Mouse (Mus musculus) midbrain, embryonic 11.5 days (tissue): ENCODE measurements at regions not wholly inside any gene's neighbourhood (a gene's known extent, or its start where the extent isn't known, plus 50 kb on each side); places are given as distances from the start of the nearest gene placed in this dataset.

ENCODE experiments used
- ATAC-seq: fragments of 200-750 bp; cut with Nextera tagmentation; 2 replicates; pipeline ENCODE4 v1.8.0; 2017; ENCODE audit warnings: moderate TSS enrichment, moderate library complexity; ENCODE audit not compliant: low FRiP score
- DNase-seq: peaks from one replicate; pipeline ENCODE4 v3.0.0; 2015; ENCODE audit warnings: low spot score; ENCODE audit errors: missing footprints
- H3K27ac ChIP-seq: fragments of 300-500 bp; sonication (generic); 2 replicates; pipeline ENCODE4 v1.5.1; 2014; ENCODE audit warnings: low read depth, low read length
- H3K27me3 ChIP-seq: fragments of 300-500 bp; sonication (generic); 2 replicates; pipeline ENCODE4 v1.6.1; 2014; ENCODE audit warnings: mild to moderate bottlenecking, low read length, moderate library complexity, mixed read lengths; ENCODE audit not compliant: control insufficient read depth, insufficient read depth
- H3K36me3 ChIP-seq: fragments of 300-500 bp; sonication (generic); 2 replicates; pipeline ENCODE4 v1.6.1; 2014; ENCODE audit warnings: mild to moderate bottlenecking, low read length, moderate library complexity, mixed read lengths; ENCODE audit not compliant: control insufficient read depth, insufficient read depth
- H3K4me1 ChIP-seq: fragments of 300-500 bp; sonication (generic); 2 replicates; pipeline ENCODE4 v1.6.1; 2014; ENCODE audit warnings: low read length; ENCODE audit not compliant: control insufficient read depth, insufficient read depth
- H3K4me2 ChIP-seq: fragments of 300-500 bp; sonication (generic); 2 replicates; pipeline ENCODE4 v1.6.1; 2014; ENCODE audit warnings: mild to moderate bottlenecking, moderate library complexity
- H3K4me3 ChIP-seq: fragments of 300-500 bp; sonication (generic); 2 replicates; pipeline ENCODE4 v1.5.1; 2014; ENCODE audit warnings: low read depth, low read length
- H3K9ac ChIP-seq: fragments of 300-500 bp; sonication (generic); 2 replicates; pipeline ENCODE4 v1.6.1; 2014; ENCODE audit warnings: low read length
- H3K9me3 ChIP-seq: fragments of 300-500 bp; sonication (generic); 2 replicates; pipeline ENCODE4 v1.6.1; 2016; ENCODE audit warnings: low read length; ENCODE audit not compliant: control insufficient read depth
- WGBS: fragments of 180-500 bp; shearing (Covaris S2); extraction: QIAGEN DNeasy Blood & Tissue Kit; methylation state at CpG from one replicate; pipeline ENCODE4 v1.1.7; 2014; 5-methylcytosine and 5-hydroxymethylcytosine counted together

GRCm38 (mm10) chr3:53343638-53344037, 119.5 kb downstream of the Nhlrc3 start:
- Histone ChIP-seq H3K27ac (no peak overlapping the region), H3K4me2 (no peak overlapping the region), H3K9ac (no peak overlapping the region), H3K4me3 (no peak overlapping the region), H3K36me3 (no peaks in the 10 kb centered on the region), H3K4me1 (no peaks in the 10 kb centered on the region), H3K9me3 (no peaks in the 10 kb centered on the region), H3K27me3 (no peaks in the 10 kb centered on the region)
- no peak for DNase-seq
- ATAC-seq: no peak
- WGBS: 84% methylated on average over 6 of the region's 6 CpGs

GRCm38 (mm10) chr3:53341304-53342206, 121.6 kb downstream of the Nhlrc3 start:
- no peaks in the 10 kb centered on the region for H3K4me1 ChIP-seq
- WGBS: 81% methylated on average over 22 of the region's 22 CpGs
- no peaks in the 10 kb centered on the region for H3K36me3 ChIP-seq
- ATAC-seq (no peak), DNase-seq (no peak)
- no peak overlapping the region for H3K4me2 ChIP-seq
- H3K27ac ChIP-seq: no peak overlapping the region
- H3K4me3 ChIP-seq: no peak overlapping the region
- no peaks in the 10 kb centered on the region for H3K9me3 ChIP-seq
- no peak overlapping the region for H3K9ac ChIP-seq
- H3K27me3 ChIP-seq: no peaks in the 10 kb centered on the region

GRCm38 (mm10) chr3:53338571-53338970, 124.6 kb downstream of the Nhlrc3 start:
- DNase-seq (no peak), ATAC-seq (no peak)
- Histone ChIP-seq H3K27me3 (no peaks in the 10 kb centered on the region), H3K4me3 (no peak overlapping the region), H3K4me2 (no peak overlapping the region), H3K9ac (no peak overlapping the region), H3K36me3 (no peaks in the 10 kb centered on the region), H3K4me1 (no peaks in the 10 kb centered on the region), H3K27ac (no peak overlapping the region), H3K9me3 (no peaks in the 10 kb centered on the region)
- WGBS: 92% methylated on average over 7 of the region's 7 CpGs

GRCm38 (mm10) chr3:53334051-53334450, 129.1 kb downstream of the Nhlrc3 start:
- Histone ChIP-seq H3K4me2 (no peak overlapping the region), H3K36me3 (no peaks in the 10 kb centered on the region), H3K4me1 (no peaks in the 10 kb centered on the region), H3K9ac (no peak overlapping the region), H3K9me3 (no peaks in the 10 kb centered on the region), H3K27ac (no peak overlapping the region), H3K4me3 (no peak overlapping the region), H3K27me3 (no peaks in the 10 kb centered on the region)
- ATAC-seq (no peak), DNase-seq (no peak)
- 65% methylated on average over 11 of the region's 11 CpGs for WGBS

- Histone ChIP-seq H3K27me3 (no peaks in the 10 kb centered on the region; the same call in 1 of the 2 replicates), H3K36me3 (no peaks in the 10 kb centered on the region), H3K4me3 (no peak overlapping the region), H3K4me2 (no peak overlapping the region), H3K9me3 (no peaks in the 10 kb centered on the region), H3K4me1 (peaks cover 11% of the 10 kb centered on the region), H3K27ac (no peak overlapping the region), H3K9ac (no peak overlapping the region)
- 63% methylated on average over 3 of the region's 3 CpGs for WGBS
- ATAC-seq: no peak
- DNase-seq: no peak
These were observed 133.6 kb downstream of the Nhlrc3 start for GRCm38 (mm10) chr3:53329528-53329927.

- no peak overlapping the region for H3K4me3 ChIP-seq
- 31% methylated on average over 5 of the region's 5 CpGs for WGBS
- no peak overlapping the region for H3K9ac ChIP-seq
- H3K36me3 ChIP-seq: no peaks in the 10 kb centered on the region
- DNase-seq: no peak
- no peak overlapping the region; the same call in 1 of the 2 replicates for H3K27ac ChIP-seq
- H3K9me3 ChIP-seq: no peaks in the 10 kb centered on the region
- 0 out of 2 replicates have a peak, but pooled peaks have one; percentile 38 for ATAC-seq
- H3K4me2 ChIP-seq: no peak overlapping the region
- H3K27me3 ChIP-seq: no peaks in the 10 kb centered on the region; the same call in 1 of the 2 replicates
- H3K4me1 ChIP-seq: peaks cover 11% of the 10 kb centered on the region
These were observed 135.7 kb downstream of the Nhlrc3 start for GRCm38 (mm10) chr3:53327424-53327823.

GRCm38 (mm10) chr3:53326967-53327366, 136.2 kb downstream of the Nhlrc3 start:
- no peak overlapping the region for H3K4me2 ChIP-seq
- 60% methylated on average over 7 of the region's 7 CpGs for WGBS
- H3K4me3 ChIP-seq: no peak overlapping the region
- DNase-seq: no peak
- H3K9ac ChIP-seq: no peak overlapping the region
- H3K27ac ChIP-seq: no peak overlapping the region; the same call in 1 of the 2 replicates
- no peaks in the 10 kb centered on the region for H3K36me3 ChIP-seq
- peaks cover 11% of the 10 kb centered on the region for H3K4me1 ChIP-seq
- H3K9me3 ChIP-seq: no peaks in the 10 kb centered on the region
- no peaks in the 10 kb centered on the region; the same call in 1 of the 2 replicates for H3K27me3 ChIP-seq
- no peak for ATAC-seq

GRCm38 (mm10) chr3:53325080-53325479, 138.1 kb downstream of the Nhlrc3 start:
- Histone ChIP-seq H3K4me2 (no peak overlapping the region), H3K27me3 (no peaks in the 10 kb centered on the region; the same call in 1 of the 2 replicates), H3K27ac (no peak overlapping the region), H3K4me3 (no peak overlapping the region), H3K9me3 (no peaks in the 10 kb centered on the region), H3K36me3 (no peaks in the 10 kb centered on the region), H3K9ac (no peak overlapping the region), H3K4me1 (peaks cover 11% of the 10 kb centered on the region)
- DNase-seq (no peak), ATAC-seq (no peak)
- 92% methylated on average over 7 of the region's 7 CpGs for WGBS

GRCm38 (mm10) chr3:53324386-53324785, 138.7 kb downstream of the Nhlrc3 start:
- H3K9ac ChIP-seq: no peak overlapping the region
- H3K27ac ChIP-seq: no peak overlapping the region
- peaks cover 11% of the 10 kb centered on the region for H3K4me1 ChIP-seq
- WGBS: 71% methylated on average over 13 of the region's 13 CpGs
- DNase-seq (no peak), ATAC-seq (no peak)
- no peaks in the 10 kb centered on the region for H3K9me3 ChIP-seq
- no peaks in the 10 kb centered on the region for H3K36me3 ChIP-seq
- H3K27me3 ChIP-seq: no peaks in the 10 kb centered on the region; the same call in 1 of the 2 replicates
- H3K4me2 ChIP-seq: no peak overlapping the region
- no peak overlapping the region for H3K4me3 ChIP-seq
